Mouse (Mus musculus) erythroblast, embryonic 14.5 days (primary cell): Measurements from ENCODE around the gene Naa15. TPM values are rescaled to one million over a fixed set of nuclear protein-coding genes. Genes with fewer than 3 reads are reported as not detected.
A peak's percentile ranks its signal among the peaks of the same experiment; 100 is the strongest.

Experiments
- H3K27me3 ChIP-seq: 2 replicates; pipeline ENCODE4 v1.6.1; 2012; ENCODE audit warnings: inconsistent platforms; ENCODE audit not compliant: control insufficient read depth
- H3K36me3 ChIP-seq: 2 replicates; pipeline ENCODE4 v1.6.1; 2012; ENCODE audit warnings: mild to moderate bottlenecking, inconsistent platforms; ENCODE audit not compliant: control insufficient read depth
- H3K4me1 ChIP-seq: 2 replicates; pipeline ENCODE4 v1.6.1; 2012; ENCODE audit warnings: inconsistent platforms; ENCODE audit not compliant: control insufficient read depth
- H3K4me3 ChIP-seq: replicated peaks from 2 replicates; pipeline ENCODE3; 2012; ENCODE audit warnings: moderate library complexity, mild to moderate bottlenecking, inconsistent platforms
- H3K9me3 ChIP-seq: 2 replicates; pipeline ENCODE4 v1.6.1; 2012; ENCODE audit warnings: low read length, inconsistent platforms, mixed read lengths; ENCODE audit not compliant: control insufficient read depth
- GATA1 ChIP-seq: IDR thresholded peaks from 2 replicates; pipeline ENCODE4 v1.6.1; 2012; ENCODE audit warnings: low read length, inconsistent platforms, mixed read lengths
- TAL1 ChIP-seq: IDR thresholded peaks from 3 replicates; pipeline ENCODE4 v1.6.1; 2012; ENCODE audit warnings: low read length, inconsistent platforms, mixed read lengths
- polyA plus RNA-seq: library from polyadenylated mRNA; stranded (reverse); fragments of >175 nt; gene quantifications from 2 replicates; pipeline ENCODE4 v1.2.3, GENCODE M21; 2012

The Naa15 gene
- polyA plus RNA-seq, result 1.2 TPM in 2 replicates

GRCm38 (mm10) chr3:51415098-51416072 is at the start of gene Naa15:
TSS of gene Naa15 (plus strand) at chr3:51415148.
- peaks cover 57% of the 10 kb centered on the region for H3K4me1 ChIP-seq

GRCm38 (mm10) chr3:51365517-51365882 is 49.4 kb upstream of the Naa15 start:
- TF ChIP-seq GATA1 (no peak), TAL1 (no peak)
- Histone ChIP-seq H3K4me1 (peaks cover 73% of the 10 kb centered on the region), H3K4me3 (peak overlapping the region; percentile 63), H3K9me3 (peaks cover 3% of the 10 kb centered on the region; the same call in 1 of the 2 replicates), H3K27me3 (no peaks in the 10 kb centered on the region), H3K36me3 (no peaks in the 10 kb centered on the region)

More at GRCm38 (mm10) chr3:51415098-51416072, at the start of gene Naa15:
- Histone ChIP-seq H3K36me3 (peaks cover 18% of the 10 kb centered on the region), H3K4me3 (peak within 1 kb of the TSS; percentile 73), H3K9me3 (no peaks in the 10 kb centered on the region), H3K27me3 (no peaks in the 10 kb centered on the region)
- no peak for TF ChIP-seq TAL1
- no peak for TF ChIP-seq GATA1

- no peaks in the 10 kb centered on the region for H3K36me3 ChIP-seq
- H3K4me1 ChIP-seq, result peaks cover 59% of the 10 kb centered on the region
- H3K4me3 ChIP-seq, result no peak overlapping the region
- no peaks in the 10 kb centered on the region for H3K9me3 ChIP-seq
- no peaks in the 10 kb centered on the region for H3K27me3 ChIP-seq
- TF ChIP-seq GATA1 (no peak), TAL1 (no peak; the same call in 2 of the 3 replicates)
Observed at GRCm38 (mm10) chr3:51366926-51367325, 48.0 kb upstream of the Naa15 start.

GRCm38 (mm10) chr3:51368011-51368410 is 46.9 kb upstream of the Naa15 start:
- Histone ChIP-seq H3K4me3 (no peak overlapping the region), H3K4me1 (peaks cover 59% of the 10 kb centered on the region), H3K27me3 (no peaks in the 10 kb centered on the region), H3K9me3 (no peaks in the 10 kb centered on the region), H3K36me3 (no peaks in the 10 kb centered on the region)
- TF ChIP-seq TAL1 (no peak), GATA1 (no peak)

GRCm38 (mm10) chr3:51371826-51372225 is 43.1 kb upstream of the Naa15 start:
- Histone ChIP-seq H3K9me3 (peaks cover 2% of the 10 kb centered on the region; the same call in 1 of the 2 replicates), H3K4me1 (peaks cover 51% of the 10 kb centered on the region), H3K4me3 (no peak overlapping the region), H3K36me3 (no peaks in the 10 kb centered on the region), H3K27me3 (no peaks in the 10 kb centered on the region)
- TF ChIP-seq TAL1 (no peak), GATA1 (no peak)

GRCm38 (mm10) chr3:51372883-51373282 is 42.1 kb upstream of the Naa15 start:
- Histone ChIP-seq H3K36me3 (no peaks in the 10 kb centered on the region), H3K4me3 (peak overlapping the region; percentile 22), H3K4me1 (peaks cover 46% of the 10 kb centered on the region), H3K27me3 (no peaks in the 10 kb centered on the region), H3K9me3 (peaks cover 2% of the 10 kb centered on the region; the same call in 1 of the 2 replicates)
- no peak for TF ChIP-seq GATA1
- no peak for TF ChIP-seq TAL1

GRCm38 (mm10) chr3:51373544-51373943 is 41.4 kb upstream of the Naa15 start:
- Histone ChIP-seq H3K4me3 (no peak overlapping the region), H3K9me3 (peaks cover 2% of the 10 kb centered on the region; the same call in 1 of the 2 replicates), H3K4me1 (peaks cover 46% of the 10 kb centered on the region), H3K36me3 (no peaks in the 10 kb centered on the region), H3K27me3 (no peaks in the 10 kb centered on the region)
- no peak for TF ChIP-seq GATA1
- no peak for TF ChIP-seq TAL1

- TF ChIP-seq TAL1 (no peak), GATA1 (no peak)
- H3K4me3 ChIP-seq, result no peak overlapping the region
- peaks cover 52% of the 10 kb centered on the region for H3K4me1 ChIP-seq
- no peaks in the 10 kb centered on the region for H3K27me3 ChIP-seq
- peaks cover 2% of the 10 kb centered on the region; the same call in 1 of the 2 replicates for H3K9me3 ChIP-seq
- H3K36me3 ChIP-seq, result no peaks in the 10 kb centered on the region
Observed at GRCm38 (mm10) chr3:51375307-51376265, 39.4 kb upstream of the Naa15 start.
